Mouse (Mus musculus): Measurements from ENCODE around the gene Cdc42bpb. TPM values are rescaled to one million over a fixed set of nuclear protein-coding genes. Genes with fewer than 3 reads are reported as not detected.

The Cdc42bpb gene
- total RNA-seq, 2 experiments from 2014 or later, result 69.1 to 74.5 TPM

DNA sequence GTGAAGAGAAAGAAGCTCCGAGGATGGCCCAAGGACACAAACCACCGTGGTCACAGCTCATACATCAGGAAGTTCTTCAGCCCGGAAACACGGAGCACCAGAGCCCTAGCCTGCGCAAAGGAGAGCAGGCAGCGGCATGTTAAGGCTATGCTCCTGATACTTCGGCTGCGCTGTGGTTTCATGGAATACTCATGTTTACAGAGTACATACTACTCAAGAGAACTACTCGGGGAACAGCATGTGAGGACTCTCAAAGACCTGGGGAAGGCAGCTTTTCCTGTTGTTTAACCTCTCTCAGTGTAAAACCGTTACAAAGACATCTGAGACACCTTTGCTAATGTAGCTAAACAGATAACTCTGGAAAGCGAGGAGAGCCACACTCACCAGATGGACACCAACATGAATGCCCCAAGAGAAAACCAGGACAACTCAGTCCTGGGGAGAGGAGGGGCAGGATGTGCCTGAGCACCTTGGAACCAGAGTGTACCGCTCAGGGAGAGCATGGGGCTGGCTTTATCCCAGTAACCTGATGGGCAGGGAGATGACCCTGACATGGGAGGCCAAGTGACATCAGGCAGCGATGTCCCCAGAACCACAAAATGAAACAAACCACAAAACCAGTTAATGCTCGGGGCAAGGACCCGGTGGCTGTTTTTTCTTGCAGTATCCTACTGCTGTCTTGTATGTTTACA is 27.8 kb downstream of the Cdc42bpb start:
- DNase-seq (ENCODE audit: low spot score in 2 of 2), result no peak

DNA sequence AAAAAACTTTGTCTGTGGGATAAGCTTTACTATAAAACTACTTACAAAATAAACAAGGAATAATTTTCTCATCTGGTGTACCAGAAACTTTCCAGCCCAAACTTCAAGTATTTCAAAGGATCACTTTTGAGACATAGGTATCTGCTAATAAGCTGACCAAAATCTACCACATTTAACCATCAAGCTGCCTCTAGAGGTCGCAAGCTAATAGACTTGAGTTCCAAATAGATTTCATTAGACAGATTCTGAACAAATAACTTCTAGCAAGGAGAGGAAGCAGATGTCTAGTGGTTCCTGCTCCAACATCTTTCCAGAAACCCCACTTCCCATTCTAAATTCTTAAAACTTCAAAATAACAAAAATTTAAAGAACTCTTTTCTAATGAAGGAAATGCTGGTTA is 33.6 kb downstream of the Cdc42bpb start:
- no peak for DNase-seq (ENCODE audit: low spot score in 2 of 2)

DNA sequence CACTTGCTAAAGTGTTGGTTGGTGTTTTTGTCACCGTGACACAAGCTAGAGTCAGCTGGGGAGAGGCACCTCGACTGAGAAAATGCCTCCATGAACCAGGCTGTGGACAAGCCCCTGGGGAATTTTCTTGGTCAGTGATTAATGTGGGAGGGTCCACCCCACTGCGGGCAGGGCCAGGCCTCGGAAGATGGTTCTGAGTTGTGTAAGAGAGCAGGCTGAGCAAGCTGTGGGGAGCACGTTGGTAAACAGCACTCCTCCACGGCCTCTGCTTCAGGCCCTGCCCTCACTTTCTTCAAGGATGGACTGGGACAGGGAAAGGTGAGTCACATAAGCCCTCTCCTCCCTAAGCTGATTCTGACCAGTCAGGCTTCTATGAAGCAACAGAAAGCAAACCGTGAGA is 36.8 kb downstream of the Cdc42bpb start:
- DNase-seq (ENCODE audit: low spot score in 2 of 2), result no peak

DNA sequence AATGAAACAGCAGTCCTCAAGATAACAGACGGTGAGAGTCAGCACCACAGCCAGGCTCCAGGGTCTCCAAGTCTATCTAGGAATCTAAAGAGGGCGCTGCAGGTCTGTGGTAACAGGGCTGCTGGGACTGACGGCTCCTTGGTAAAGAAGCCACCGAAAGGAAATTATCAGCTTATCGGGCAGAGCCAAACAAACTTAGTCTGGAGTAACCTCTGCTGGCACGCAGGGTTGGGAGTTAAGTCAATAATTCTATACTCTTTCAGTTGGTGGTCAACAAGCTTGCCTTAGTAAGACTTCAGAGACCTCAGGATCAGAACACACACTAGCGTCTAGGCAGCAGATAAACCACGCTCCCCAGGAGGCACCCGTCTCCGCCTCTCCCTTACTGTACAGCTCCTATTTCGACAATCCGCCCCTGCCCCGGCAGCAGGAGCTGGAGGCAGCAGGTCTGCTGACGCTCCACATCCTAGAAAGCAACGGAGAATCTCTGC is 39.6 kb downstream of the Cdc42bpb start:
- DNase-seq (ENCODE audit: low spot score in 2 of 2), result no peak

DNA sequence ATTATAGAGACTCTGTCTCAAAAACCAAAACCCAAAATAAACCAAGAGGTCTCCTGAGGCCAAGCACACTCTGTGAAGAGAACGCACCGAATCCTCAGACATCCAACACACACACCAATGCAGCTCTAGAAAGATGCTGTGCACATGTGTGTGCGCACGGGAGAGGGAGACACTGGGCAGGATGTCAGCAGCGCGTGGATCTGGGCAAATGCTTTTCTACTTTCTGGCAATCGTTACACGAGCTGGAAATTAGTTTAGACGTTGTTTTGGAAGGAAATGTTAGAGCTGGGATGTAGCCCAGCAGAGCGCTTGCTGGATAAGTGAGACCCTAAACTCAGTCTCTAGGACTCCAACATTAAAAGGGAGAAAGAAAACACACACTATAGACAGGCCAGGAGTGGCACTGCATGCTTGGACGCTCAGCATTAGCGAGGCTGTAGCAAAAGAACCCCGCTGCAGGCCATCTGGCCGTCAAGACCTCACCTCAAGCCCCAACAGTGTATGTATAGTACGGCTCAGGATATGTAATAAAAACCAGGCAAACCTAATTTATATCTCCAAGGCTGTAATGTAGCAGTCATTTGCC is 44.4 kb downstream of the Cdc42bpb start:
- DNase-seq (ENCODE audit: low spot score in 2 of 2), result peak in 1 of 2 experiments; percentile 48

DNA sequence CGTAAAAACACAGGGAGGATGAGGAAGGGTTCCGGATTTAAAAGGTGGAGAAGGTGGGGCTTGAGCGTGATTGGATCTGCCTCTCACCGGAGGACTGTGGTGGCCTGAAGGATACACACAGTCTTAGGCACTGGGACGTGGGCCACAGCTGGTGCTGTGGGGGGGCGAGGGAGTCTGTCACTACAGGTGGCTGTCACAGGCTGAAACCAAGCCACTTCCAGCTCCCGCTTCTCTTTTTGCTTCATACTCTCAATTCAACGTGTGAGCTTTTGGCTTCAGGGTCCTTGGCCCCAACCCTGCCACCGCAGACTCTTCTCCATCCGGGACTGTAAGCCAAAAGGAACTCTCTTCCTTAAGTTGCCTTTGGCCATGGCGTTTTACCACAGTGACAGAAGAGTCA is 45.1 kb downstream of the Cdc42bpb start:
- no peak for DNase-seq (ENCODE audit: low spot score in 2 of 2)

DNA sequence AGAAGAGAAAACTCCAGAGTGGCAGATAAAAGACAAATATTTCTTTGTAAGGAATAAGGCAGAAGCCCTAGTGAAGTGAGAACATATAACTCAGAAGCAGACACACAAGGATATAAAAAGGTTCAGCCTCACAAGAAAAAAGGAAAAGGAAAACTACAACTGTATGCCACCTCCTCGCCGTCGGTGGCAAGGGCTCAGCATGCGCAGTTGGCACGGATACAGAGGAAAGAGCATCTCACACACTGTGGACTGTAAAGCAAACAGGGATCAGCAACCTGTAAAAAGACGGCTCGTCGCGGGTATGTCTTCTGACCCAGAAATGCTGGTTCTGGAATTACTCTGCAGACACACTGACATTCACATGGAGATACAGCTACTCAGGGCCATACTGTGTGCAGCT is 45.9 kb downstream of the Cdc42bpb start:
- no peak for DNase-seq (ENCODE audit: low spot score in 2 of 2)

DNA sequence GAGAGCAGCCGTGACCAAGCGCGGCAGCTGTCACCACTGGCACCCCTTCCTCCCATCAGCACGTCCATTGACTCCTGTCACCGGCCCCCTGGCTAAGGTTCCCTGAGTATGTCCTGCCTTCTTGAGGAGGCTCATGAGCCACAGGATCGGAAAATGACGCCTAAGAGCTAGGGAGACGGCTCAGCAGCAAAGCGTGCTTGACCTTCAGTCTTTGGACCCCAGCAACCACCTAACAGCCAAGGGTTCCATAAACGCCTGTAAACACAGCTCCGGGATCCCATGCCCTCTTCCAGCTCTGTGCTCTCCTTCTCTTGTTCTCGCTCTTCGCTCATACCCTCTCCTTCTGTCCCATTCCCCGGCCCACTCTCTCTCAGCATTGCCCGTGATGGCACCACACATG is 48.2 kb downstream of the Cdc42bpb start:
- no peak for DNase-seq (ENCODE audit: low spot score in 2 of 2)

DNA sequence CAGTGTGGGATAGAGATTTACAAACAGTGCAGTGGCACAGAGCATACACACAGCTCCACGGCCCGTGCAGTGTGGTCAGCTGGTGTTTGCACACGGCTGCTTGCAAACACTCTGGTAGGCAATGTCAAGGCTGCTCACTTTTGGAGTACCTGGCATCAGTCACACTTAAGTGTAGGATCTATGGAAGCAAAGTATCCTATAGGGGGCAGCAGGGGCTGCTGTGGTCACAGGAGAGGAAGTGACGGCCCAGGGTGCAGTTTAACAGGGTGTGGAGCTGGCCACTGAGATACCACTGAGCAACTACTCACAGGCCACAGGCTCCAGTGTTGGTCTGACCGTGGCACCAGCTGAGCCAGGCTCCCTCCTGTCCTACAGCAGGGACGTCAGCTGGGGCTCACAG is 49.2 kb downstream of the Cdc42bpb start:
- DNase-seq (ENCODE audit: low spot score in 2 of 2), result no peak

DNA sequence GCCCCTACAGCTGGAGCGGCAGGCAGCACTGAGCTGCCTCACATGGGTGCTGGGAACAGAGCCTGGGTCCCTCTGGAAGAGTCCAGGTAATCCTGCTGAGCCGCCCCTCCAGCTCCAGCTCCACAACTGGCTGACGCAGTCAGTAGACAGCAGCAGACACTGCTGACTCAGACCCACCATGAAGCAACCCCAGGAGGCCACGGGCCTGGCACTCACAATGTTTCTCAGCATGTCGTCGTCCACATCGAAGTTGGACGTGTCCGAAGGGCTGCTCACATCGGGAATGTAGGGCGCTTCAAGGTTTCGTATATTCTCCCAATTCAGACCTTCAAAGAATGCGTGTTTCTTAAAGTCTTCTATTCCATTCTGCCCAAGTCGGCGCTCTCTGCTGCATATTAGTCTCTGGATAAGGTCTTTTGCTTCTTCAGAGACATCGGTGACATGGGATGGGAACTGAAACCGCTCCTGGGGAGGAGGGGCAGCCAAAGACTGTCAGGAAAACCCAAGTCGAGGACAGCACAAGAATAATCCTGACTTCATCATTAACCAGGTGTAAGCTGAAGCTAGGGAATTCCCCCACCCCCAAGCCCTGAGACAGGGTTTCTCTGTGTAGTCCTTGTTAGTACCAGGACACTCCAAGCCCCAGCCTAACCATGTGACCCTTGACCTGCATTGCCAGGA is 51.6 kb downstream of the Cdc42bpb start:
- no peak for DNase-seq (ENCODE audit: low spot score in 2 of 2)

DNA sequence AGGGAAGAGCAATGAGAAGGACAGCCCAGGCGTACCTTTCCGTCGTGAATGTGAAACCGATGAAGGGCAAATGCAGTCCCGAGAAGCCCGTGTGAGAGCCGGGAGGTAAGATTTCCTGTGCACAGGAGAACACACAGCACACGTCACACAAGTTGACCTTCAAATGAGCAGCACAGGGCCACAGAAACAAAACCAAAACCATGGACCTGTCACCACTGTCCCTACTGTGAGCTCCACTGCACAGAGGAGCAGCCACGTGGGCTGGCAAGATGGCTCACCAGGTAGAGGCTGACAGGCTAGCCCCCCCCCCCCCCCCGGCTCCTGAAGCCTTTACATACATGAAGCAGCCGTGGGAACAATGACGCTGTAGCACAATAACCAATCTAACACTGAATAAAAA is 52.6 kb downstream of the Cdc42bpb start:
- no peak for DNase-seq (ENCODE audit: low spot score in 2 of 2)

DNA sequence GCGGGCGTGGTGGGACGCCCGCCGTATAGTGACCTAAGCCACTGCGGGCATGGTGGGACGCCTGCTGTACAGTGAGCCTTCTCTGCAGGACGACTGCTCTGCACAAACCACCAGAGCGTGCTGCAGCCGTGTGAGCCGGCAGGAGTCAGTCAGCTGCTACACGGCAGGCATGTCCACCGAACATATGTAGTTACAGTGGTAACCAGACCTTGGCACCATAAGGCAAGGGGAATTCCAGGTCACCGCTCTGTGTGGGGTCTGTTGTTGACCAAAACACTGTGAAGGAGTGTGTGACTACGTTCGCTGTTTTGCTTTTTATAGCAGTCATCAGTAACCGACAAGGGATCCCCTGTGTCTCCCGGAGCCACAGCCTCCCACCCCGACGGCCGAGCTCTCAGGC is 53.0 kb downstream of the Cdc42bpb start:
- DNase-seq (ENCODE audit: low spot score in 2 of 2), result no peak

DNA sequence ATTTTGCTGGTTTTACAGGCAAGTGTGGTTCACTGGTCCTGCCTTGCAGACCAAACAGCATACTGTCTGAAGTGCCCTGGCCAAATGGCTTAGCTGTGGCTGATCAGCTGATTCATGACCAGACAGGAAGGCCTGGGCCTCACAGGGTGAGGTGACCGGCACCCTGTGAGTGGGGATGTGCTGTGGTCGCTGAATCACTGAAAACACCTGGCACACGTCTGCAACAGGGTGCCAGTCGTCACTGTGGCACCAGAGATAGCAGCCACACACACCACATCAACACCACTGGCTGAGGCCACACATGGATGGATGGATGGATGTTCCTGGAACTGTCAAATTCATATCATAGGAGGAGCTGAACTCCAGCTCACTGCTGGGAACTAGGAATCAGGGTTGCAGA is 54.1 kb downstream of the Cdc42bpb start:
- no peak for DNase-seq (ENCODE audit: low spot score in 2 of 2)

DNA sequence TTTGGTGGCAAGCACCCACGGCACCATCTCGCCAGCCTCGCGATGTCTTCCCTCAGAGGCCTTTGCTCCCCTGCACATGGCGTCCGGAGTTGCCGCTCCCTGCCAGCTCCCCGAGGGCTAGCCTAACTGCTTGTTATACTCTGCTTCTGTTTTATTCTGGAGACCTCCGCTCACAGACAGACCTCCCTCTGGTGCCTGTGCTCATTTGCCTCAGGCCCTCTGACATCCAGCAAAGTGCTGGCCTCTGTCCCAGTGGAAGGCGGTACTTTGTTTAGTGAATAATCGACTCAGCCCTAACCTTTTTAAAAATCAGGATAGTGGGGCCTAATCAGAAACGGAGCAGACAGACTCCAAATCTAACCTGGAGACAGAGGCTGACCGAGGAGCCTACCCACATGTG is 55.7 kb downstream of the Cdc42bpb start:
- DNase-seq (ENCODE audit: low spot score in 2 of 2), result no peak

DNA sequence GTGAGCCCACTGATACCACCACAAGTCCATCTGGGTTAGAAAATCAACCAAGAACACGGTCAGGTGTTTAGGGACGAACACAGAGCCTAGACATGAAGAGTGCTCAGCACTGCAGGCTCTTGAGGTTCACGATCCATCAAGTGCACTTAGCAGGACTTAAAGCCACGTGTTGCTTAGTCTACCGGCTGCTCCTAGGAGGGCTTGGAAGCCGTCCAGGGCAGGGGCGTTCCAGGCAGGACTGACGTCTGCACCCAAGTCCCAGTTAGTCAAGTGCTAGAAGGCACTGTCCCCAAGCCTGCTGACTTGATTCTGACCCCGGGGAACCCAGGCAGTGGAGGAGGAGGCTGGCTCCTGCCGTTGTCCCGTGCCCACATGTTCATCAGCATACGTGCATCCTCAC is 57.0 kb downstream of the Cdc42bpb start:
- no peak for DNase-seq (ENCODE audit: low spot score in 2 of 2)

DNA sequence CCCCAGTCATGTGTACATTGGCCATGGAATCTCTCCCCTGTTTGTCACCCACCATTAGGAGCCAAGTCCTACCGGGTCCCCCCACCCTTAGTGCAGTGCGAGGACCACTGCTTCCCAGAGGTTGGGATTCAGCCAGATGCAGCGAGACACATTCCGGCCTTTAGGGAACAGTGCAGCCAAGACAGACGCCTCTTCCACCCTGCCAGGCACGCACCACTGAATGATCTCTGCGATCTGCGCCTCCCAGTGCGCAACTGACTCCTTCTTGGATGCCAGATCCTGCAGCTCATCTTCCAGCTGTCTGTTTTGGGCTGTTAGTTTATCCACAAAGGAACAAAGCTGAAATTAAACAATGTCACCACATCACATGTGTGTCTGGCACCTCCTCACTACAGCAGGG is 59.8 kb downstream of the Cdc42bpb start:
- DNase-seq (ENCODE audit: low spot score in 2 of 2), result no peak

DNA sequence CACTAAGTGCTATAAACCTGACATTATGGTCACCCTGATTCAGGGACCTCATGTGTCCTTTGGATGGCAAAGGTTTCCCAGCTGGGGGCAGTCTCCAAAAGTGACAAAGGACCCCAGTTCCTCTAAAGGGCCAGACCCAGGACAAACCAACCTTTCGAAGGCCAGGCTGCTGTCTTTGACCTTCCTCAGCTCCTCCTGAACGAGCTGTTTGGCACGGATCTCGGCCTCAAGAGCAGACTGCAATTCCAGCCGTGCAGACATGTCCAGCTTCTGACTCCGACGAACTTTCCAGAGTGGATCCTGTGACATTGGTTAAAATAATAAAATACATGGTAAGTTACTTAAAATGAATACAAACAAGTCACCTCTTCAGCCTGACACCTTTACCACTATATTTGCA is 63.2 kb downstream of the Cdc42bpb start:
- DNase-seq (ENCODE audit: low spot score in 2 of 2), result no peak

DNA sequence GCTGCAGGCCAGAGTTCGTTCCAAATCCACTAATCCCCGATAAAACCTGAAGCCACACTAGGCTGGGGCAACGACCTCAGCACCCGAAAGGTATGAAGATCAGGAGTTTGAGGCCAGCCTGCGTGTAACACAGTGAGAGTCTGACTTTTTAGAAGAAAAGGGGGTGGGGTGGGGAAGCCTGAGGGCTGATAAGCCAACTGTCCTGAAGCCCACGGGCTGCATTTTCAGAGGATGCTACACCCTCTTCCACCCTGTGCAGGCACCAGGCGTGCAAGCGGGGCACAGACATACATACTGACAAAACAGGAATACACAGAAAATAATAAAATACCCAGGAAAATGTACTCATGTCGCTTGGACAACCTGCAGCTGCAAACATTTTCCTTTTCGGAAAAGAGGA is 65.7 kb downstream of the Cdc42bpb start:
- no peak for DNase-seq (ENCODE audit: low spot score in 2 of 2)

DNA sequence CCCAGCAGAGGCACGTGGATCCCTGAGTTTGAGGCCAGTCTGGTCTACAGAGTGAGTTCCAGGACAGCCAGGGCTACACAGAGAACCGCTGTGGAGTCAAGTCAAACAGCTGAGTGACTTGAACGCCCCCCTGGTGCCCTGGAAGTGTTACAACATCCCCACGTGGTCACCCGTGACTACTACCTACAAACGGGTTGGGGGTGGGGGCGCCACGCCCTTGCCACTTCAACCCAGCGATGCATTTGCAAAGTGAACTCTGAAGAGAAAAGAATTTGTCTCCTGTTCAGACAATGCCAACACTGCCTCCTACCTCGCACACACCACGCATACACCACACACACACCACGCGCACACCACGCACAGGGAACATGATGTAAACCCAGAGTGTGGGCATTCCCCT is 67.6 kb downstream of the Cdc42bpb start:
- DNase-seq (ENCODE audit: low spot score in 2 of 2), result no peak

DNA sequence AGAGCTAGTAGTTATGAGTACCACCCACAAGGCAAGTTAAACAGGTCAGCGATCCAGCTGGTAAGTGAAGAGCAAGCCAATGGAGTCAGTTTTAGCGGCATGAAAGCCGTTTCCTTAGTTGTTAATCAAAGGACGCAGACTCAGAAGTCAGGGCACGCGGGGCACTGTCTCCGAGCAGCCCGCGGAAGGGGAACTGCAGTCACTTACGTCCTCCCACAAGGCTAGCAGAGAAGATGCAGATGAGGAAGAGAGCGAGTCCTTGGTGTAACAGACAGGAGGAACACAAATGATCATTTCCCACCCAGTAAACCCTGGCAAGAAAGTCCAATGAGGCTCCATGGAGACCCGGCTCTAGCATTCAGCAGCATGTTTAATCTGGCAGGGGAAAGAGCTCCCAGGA is 68.3 kb downstream of the Cdc42bpb start:
- DNase-seq (ENCODE audit: low spot score in 2 of 2), result no peak

DNA sequence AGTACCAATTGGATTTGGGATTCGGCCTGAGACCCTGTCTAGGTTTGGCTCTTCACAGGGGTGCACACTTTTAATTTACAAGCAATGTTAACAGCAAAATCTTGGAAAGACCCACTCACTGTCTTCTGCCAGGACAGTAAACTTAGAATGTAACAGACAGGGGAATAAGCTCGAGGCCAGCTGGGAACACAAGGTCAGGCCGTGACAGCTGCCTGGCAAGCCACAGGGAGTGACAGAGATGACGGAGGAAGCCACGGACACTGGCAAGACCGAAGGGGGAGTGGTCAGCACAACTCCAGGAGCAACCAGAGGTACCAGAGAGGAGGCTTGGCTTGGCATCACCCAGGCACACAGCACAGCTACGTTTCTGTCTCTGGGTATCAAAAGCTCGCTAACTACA is 70.7 kb downstream of the Cdc42bpb start:
- no peak for DNase-seq (ENCODE audit: low spot score in 2 of 2)

DNA sequence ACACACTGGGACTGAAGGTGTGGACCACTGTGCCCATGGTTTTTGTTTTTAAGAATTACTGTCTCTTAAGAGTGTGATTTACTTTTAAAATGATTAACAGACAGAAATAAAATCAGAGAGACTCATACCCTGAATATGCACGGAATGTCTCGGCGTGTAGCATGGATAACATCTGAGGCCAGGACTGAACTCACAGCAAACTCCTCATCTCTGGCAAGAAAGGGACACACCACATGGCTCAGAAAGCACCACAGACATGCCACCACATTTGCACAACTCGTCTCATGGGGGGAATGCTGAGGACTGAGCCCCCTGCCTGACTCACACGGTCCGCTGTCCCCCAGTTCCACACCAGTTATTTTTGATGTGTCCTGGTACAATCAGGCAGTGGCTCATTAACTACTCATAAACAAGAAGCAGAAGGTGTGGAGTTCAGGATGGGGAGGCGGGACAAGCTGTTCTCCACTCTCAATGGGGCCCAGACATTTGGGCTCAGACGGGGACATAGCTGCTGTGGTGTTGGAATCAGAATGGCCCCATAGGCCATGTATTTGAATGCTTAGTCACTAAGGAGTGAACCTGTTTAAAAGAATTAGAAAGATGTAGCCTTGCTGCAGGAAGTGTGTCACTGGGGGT is 73.7 kb downstream of the Cdc42bpb start:
- DNase-seq (ENCODE audit: low spot score in 2 of 2), result no peak

Data from gastrocnemius, postnatal 4 days (tissue).